Mouse (Mus musculus): ENCODE data around the gene Zfyve28.

GRCm38 (mm10) chr5:34213659-34214058 lies 74.6 kb downstream of the Zfyve28 start:
- TF ChIP-seq CTCF (IDR thresholded peaks at IDR 0.05; ENCODE audit: low read depth, low read length) = no peak
- TF ChIP-seq EP300 (IDR thresholded peaks at IDR 0.05; ENCODE audit: insufficient read depth, low read depth, low read length) = no peak
- no peak for TF ChIP-seq POLR2A (IDR thresholded peaks at IDR 0.05; ENCODE audit: insufficient read depth, low read length)
